Mouse (Mus musculus): ENCODE measurements around the gene Sbf2.
"Not testable (repeated sequence)": the region's sequence is repeated elsewhere in the genome, so short reads cannot be mapped to it uniquely, and the experiment has no call there.

The Sbf2 gene

GRCm38 (mm10) chr7:110629892-110630666 lies 15.4 kb upstream of the Sbf2 start:
- DNase-seq, result peak; percentile 89 to 92

GRCm38 (mm10) chr7:110628611-110629354 lies 14.1 kb upstream of the Sbf2 start:
- peak in 1 of 2 experiments; percentile 68 for DNase-seq

GRCm38 (mm10) chr7:110628273-110628600 lies 13.5 kb upstream of the Sbf2 start:
- no peak for DNase-seq

GRCm38 (mm10) chr7:110627486-110628272 lies 13.0 kb upstream of the Sbf2 start, which contains the start of gene Adm:
TSS of gene Adm (plus strand) at chr7:110627661.
- DNase-seq, result peak; percentile 92 to 93

GRCm38 (mm10) chr7:110627099-110627482 lies 12.4 kb upstream of the Sbf2 start:
- DNase-seq, result peak in 1 of 2 experiments; percentile 65

- DNase-seq, result peak; percentile 67 to 72
Measured at GRCm38 (mm10) chr7:110626186-110627098, 11.7 kb upstream of the Sbf2 start.

- DNase-seq, result peak in 1 of 2 experiments; percentile 55
Measured at GRCm38 (mm10) chr7:110625489-110625888, 10.8 kb upstream of the Sbf2 start.

GRCm38 (mm10) chr7:110624961-110625360 lies 10.2 kb upstream of the Sbf2 start:
- peak in 1 of 2 experiments; percentile 47 for DNase-seq

GRCm38 (mm10) chr7:110624067-110624466 lies 9.3 kb upstream of the Sbf2 start:
- DNase-seq, result no peak

- DNase-seq, result no peak
Measured at GRCm38 (mm10) chr7:110619086-110619611, 4.4 kb upstream of the Sbf2 start.

GRCm38 (mm10) chr7:110615792-110616191 lies 1.1 kb upstream of the Sbf2 start:
- peak; percentile 79 to 86 for DNase-seq

- DNase-seq, result peak; percentile 82 to 85
Measured at GRCm38 (mm10) chr7:110615151-110615631, 469 bp upstream of the Sbf2 start.

- peak in 1 of 2 experiments; percentile 26 for DNase-seq
Measured at GRCm38 (mm10) chr7:110613381-110614132, 1.2 kb downstream of the Sbf2 start.

- no peak for DNase-seq
Measured at GRCm38 (mm10) chr7:110606906-110607305, 7.8 kb downstream of the Sbf2 start.

- DNase-seq, result no peak
Measured at GRCm38 (mm10) chr7:110605476-110605875, 9.2 kb downstream of the Sbf2 start.

GRCm38 (mm10) chr7:110597141-110597540 lies 17.6 kb downstream of the Sbf2 start:
- DNase-seq, result peak in 1 of 2 experiments; percentile 14

GRCm38 (mm10) chr7:110593991-110594390 lies 20.7 kb downstream of the Sbf2 start:
- DNase-seq, result not testable (repeated sequence)

GRCm38 (mm10) chr7:110587721-110588120 lies 27.0 kb downstream of the Sbf2 start:
- no peak for DNase-seq

GRCm38 (mm10) chr7:110585250-110585649 lies 29.5 kb downstream of the Sbf2 start:
- DNase-seq, result peak in 1 of 2 experiments; percentile 23

- DNase-seq, result no peak
Measured at GRCm38 (mm10) chr7:110584159-110584558, 30.6 kb downstream of the Sbf2 start.

GRCm38 (mm10) chr7:110583705-110584104 lies 31.0 kb downstream of the Sbf2 start:
- no peak for DNase-seq
